Mouse (Mus musculus) T-cell, adult 2 months (primary cell): Measurements from ENCODE around the gene Slc7a11.

Source experiments
- DNase-seq: peaks from one replicate; pipeline ENCODE4 v3.0.0; 2022; ENCODE audit warnings: low spot score

Gene Slc7a11

DNA sequence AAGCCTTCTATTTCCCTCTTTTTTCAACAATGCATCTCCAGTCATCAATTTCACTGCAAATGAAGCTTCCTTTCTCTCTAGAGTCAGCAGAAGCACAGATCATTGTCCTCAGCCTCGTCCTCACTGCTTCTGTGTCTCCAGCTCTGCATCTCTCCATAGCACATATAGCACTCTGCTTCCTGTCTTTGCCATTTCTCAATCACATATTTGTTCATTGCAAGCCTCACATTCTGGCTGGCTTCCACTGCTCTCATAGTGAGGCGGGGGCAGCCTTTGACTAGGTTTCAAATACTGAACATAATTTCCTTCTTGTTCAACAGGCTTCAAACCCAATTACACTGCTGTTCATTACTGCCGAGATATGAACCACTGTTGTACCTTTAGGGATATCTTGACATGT, 305.1 kb downstream of the Slc7a11 start:
- no peak for DNase-seq

GRCm38 (mm10) chr3:50132204-50132603, 311.2 kb downstream of the Slc7a11 start:
- no peak for DNase-seq

- DNase-seq, result no peak
These were observed 313.1 kb downstream of the Slc7a11 start for GRCm38 (mm10) chr3:50130319-50130718.

GRCm38 (mm10) chr3:50121001-50121400, 322.4 kb downstream of the Slc7a11 start:
- no peak for DNase-seq

DNA sequence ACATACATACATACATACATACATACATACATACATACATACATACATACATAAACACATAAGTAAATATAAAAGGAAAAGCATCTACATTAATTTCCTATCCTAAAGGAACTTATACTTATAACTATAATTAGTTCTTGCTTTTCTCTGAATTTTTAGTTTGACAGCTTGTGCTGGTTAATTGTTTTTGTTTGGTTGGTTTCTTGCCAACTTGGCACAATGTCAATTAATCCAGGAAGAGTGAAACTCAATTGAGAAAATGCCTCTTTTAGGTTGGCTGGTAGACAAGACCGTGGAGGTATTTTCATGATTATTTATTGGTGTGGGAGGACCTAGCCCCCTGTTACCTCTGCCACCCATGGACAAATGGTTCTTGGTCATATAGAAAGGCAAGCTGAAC, 327.1 kb downstream of the Slc7a11 start:
- no peak for DNase-seq

DNA sequence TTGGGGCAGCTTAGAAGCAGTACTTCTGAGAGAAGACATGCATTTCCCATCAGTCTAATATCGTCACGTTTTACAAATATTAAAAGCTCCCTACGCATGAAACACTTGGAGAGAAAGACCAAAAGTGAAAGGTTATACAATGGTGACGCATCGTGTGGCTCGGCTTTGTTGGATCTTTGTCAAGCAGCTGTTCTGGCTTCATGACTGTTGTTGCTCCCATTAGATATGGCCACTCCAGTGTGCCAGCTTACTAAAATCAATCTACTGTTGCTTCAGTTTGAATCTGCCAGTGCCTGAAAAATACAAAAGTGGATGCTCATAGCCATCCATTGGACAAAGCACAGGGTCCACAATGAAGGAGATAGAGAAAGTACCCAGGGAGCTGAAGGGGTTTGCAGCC, 337.9 kb downstream of the Slc7a11 start:
- no peak for DNase-seq

- DNase-seq, result no peak
These were observed 348.9 kb downstream of the Slc7a11 start for GRCm38 (mm10) chr3:50094404-50095092.

DNA sequence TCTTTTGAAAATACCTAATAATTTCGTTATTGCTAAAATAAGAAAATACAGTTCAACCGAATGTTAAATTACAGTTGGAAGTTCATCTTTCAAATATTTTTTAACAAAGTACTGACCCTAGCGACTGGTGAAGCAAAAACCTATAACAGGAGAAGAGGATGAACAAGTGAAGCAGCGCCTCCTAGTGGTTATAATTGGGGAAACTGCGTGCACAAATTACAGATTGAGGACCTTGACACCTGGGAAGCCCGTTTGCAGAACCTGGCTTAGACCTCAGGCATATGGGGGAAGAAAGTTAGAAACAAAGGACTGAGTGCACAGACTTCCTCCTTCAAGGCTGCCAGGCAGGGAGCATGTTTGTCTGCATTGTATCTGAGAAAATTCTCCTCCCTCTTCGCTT, 366.4 kb downstream of the Slc7a11 start:
- no peak for DNase-seq

DNA sequence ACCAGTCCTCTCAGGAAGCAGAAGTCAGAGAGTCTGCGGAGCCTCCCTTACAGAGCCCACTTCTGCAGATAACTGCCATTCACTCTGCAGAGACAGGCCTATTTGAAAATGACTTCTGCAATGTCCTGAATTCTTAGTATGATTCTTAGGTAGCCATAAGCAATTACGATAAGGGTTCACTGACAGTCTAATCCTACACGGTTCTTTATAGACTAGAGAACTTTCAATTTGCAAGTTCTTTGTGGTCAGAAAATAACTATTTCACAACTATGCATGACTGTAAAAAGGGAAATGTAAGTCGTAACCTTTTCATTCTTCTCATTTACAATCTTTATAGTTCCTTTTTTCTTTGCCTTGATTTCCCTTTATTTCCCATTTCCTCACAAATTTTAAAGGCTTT, 380.0 kb downstream of the Slc7a11 start:
- no peak for DNase-seq

DNA sequence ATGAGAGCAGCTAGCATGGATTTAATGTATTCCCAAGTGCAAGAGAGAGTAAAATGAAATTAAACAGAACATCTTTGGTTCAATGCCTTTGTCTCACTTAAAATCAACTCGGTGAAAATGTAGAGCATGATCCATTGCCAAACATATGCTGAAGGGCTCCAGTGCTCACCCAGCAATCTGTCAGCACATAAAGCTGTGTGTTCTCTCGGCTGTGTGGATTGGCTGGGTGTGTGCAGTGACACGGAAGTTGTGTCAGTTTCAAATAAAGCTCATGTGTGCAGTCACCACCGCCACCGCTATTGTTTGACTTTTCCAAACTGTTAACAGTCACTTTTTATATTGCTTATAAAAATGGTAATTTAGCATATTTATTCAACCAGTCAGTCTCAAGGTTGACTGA, 398.7 kb downstream of the Slc7a11 start:
- DNase-seq, result no peak

GRCm38 (mm10) chr3:50044160-50044559, 399.3 kb downstream of the Slc7a11 start:
- DNase-seq, result no peak

GRCm38 (mm10) chr3:50041141-50041540, 402.3 kb downstream of the Slc7a11 start:
- DNase-seq, result no peak

DNA sequence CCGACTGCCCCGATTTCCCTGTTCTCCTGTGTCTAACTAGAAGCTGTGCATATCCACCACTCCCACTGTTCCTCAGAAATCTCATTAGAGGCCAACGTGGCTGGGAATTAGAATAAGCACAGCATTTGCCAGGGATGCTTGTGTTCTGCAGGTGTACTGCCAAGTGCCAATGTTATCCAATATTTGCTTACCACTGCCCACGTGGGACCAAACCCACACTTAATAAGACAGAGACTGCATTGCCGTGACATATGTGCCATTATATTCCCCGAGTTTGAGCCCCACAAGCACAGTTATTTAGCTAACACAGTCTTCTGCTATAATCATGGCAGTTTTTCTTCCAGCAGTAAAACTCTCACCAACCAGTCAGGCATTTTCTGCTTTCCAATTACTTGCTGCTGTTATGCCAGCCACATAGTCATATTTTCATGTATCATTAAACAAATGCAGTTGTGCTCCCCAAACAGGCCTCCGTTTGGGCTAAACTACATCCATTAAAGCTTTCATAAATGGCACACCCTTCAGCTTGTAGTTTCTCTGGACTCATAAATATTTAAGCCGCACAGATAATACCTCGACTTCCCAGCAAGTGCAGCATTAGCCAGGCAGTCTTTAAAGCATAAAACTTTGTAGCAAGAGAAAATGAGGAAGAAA, 407.4 kb downstream of the Slc7a11 start:
- DNase-seq, result no peak

- DNase-seq, result no peak
These were observed 410.1 kb downstream of the Slc7a11 start for GRCm38 (mm10) chr3:50033325-50033724.

DNA sequence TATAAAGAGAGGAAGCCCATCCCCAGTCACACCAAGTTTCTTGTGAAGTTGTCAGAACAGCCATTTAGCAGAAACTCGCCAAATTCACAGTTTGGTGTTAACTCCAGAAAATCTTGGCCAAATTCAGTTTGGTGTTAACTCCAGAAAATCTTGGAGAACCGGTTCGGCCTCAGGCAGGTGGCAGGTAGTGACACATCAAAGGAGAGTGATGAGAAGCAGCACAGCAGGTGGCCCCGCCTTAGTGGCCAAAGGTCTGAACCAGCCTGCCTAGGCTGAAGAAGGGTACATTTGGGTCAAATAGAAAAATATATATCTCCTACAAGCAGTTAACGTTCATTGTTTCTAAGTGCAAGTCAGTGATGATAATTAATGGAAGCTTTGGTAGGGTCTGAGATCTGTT, 417.4 kb downstream of the Slc7a11 start:
- no peak for DNase-seq

GRCm38 (mm10) chr3:50014396-50014795, 429.0 kb downstream of the Slc7a11 start:
- no peak for DNase-seq

DNA sequence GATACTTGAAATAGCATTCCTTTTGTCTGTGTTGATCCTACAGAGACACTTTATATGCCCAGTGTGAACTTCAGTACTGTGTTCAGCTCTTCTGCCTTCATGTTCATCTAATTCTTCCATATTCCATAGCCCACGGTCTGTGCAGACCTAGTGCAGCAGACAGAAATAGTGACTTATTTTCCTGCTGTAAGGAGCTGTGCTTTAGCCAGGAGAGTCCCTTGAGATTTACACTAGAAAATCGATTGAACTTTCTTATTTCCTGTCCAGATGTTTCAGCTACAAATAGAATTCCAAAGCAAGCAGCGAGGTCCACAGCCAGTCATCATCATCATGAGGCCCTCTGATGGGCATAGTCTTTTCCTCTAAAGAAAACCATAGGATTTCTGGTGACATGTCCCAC, 431.4 kb downstream of the Slc7a11 start:
- DNase-seq, result no peak

DNA sequence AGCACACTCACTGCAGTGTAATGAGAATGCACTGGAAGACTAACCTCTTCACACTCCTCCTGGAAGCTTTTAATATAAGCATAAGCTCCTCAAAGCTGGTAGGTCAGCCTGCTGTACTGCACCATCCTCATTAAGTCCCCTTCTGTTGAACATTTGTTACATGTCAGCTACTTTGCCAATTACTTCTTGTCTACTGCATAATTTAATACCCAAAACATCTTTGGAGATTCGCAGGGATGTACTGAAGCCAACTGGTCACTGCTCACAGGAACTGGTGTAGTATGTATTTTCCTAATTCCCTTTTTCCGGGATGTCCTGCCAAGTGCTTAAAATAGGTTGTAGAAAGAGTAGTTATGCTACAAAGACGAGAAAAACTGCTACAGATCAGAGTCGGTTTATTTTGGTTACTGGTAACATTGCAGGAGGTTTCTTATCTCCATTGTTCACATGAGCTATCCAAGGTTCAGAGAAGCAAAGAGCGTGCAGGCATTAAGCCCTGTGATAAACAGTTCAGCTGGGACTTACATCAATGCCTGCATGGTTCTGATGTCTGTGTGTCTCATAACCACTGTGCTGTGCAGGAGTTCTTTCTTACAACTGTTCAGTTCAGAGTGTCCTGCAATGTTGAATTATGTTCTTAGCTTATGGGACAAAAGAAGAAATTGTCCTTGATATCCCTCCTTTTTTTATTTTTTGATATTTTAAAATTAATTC, 439.3 kb downstream of the Slc7a11 start:
- DNase-seq, result no peak

GRCm38 (mm10) chr3:50002067-50002466, 441.3 kb downstream of the Slc7a11 start:
- no peak for DNase-seq

- no peak for DNase-seq
These were observed 441.8 kb downstream of the Slc7a11 start for GRCm38 (mm10) chr3:50001635-50002034.

DNA sequence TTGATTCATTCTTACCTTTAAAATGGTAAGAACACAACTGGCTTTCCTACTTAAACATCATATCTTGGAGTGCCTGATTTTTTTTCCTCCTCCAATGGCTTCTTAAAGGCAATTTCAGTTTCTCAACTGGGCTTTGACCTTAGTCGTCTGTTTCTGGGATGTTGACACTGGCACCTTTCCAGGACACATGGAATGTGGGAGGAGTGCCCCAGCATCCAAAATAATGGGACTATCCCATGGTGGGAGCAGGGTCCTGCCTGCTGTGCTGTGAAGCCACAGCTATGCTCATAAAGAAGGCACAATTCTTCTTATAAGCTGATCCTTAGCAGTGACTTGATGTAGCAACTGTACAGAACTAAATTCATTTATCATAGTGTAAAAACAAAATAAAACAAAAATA, 450.5 kb downstream of the Slc7a11 start:
- DNase-seq, result no peak

- DNase-seq, result no peak
These were observed 456.2 kb downstream of the Slc7a11 start for GRCm38 (mm10) chr3:49987236-49987635.

DNA sequence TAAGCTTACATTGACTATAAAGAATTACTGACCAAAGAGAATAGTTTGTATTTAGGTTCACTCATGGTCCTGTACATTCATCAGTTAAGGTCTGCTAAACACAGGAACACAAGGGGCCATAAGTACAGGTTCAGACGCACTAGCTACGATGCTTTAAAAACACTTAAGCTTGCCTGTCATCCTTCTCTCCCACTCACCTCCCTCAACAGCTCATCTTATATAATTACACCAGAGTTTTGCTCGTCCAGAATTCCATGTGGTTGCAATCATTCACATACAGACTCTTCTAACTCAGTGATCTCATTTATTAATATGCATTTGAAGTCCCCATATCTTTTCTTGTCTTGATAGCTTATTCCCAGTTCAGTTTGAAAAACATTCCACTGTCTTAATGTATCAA, 458.6 kb downstream of the Slc7a11 start:
- no peak for DNase-seq
